ENCODE assay signal across 8 mouse cellular contexts in the genomic region with DNA sequence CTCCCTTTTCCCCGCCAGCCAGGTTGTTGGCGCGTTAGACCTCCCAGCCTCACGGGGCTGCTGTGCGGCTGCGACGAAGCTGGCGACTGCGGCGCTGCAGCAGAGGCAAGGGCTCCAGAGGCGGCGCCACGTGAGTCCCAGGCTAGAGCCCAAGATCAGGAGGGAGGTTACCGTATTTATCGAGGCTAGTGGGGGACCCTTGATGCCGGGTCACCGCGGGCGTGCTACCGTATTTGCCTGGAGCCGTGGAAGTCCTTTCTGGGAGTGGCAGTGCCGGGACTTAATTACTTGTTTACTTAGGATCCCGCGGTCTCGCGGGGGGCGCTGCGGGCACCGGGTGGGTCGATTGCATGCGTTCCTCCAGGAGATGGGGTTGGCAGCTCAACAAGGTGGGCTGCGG. TPM values are rescaled to one million over a fixed set of nuclear protein-coding genes. Genes with fewer than 3 reads are reported as not detected.
DNase-seq lines count a peak whose midpoint lies in the region; ATAC-seq and TF ChIP-seq lines count a peak whose summit lies in the region.

No protein-coding gene starts in this region.

- peak overlapping the region; percentile 40 for H3K4me3 ChIP-seq in forebrain, embryonic 11.5 days (ENCODE audit: low read depth, low read length)
- H3K4me3 ChIP-seq in heart, embryonic 15.5 days = peak overlapping the region; percentile 56
- H3K4me3 ChIP-seq in kidney, postnatal 0 days (replicated peaks; ENCODE audit: low read depth, low read length) = peak overlapping the region; percentile 43
- H3K4me3 ChIP-seq in liver, embryonic 11.5 days (ENCODE audit: low read depth, low read length) = peak overlapping the region; percentile 45
- peak overlapping the region; percentile 50 for H3K4me3 ChIP-seq in neural tube, embryonic 13.5 days

- 1% methylated on average over 32 of the region's 32 CpGs for WGBS in forebrain, embryonic 11.5 days
- WGBS in heart, embryonic 15.5 days = under 1% methylated on average over 32 of the region's 32 CpGs
- under 1% methylated on average over 32 of the region's 32 CpGs for WGBS in kidney, postnatal 0 days
- under 1% methylated on average over 32 of the region's 32 CpGs for WGBS in liver, embryonic 11.5 days
- under 1% methylated on average over 32 of the region's 32 CpGs for WGBS in neural tube, embryonic 13.5 days

- H3K9me3 ChIP-seq in forebrain, embryonic 11.5 days (ENCODE audit: control insufficient read depth, low read length) = no peaks in the 10 kb centered on the region
- no peaks in the 10 kb centered on the region for H3K9me3 ChIP-seq in heart, embryonic 15.5 days (replicated peaks)
- H3K9me3 ChIP-seq in kidney, postnatal 0 days (replicated peaks; ENCODE audit: low read length) = no peaks in the 10 kb centered on the region
- no peaks in the 10 kb centered on the region for H3K9me3 ChIP-seq in liver, embryonic 11.5 days (ENCODE audit: control insufficient read depth, low read length)
- H3K9me3 ChIP-seq in neural tube, embryonic 13.5 days = no peaks in the 10 kb centered on the region

- peak overlapping the region; percentile 70 for H3K4me2 ChIP-seq in forebrain, embryonic 11.5 days (ENCODE audit: low read depth, low read length, severe bottlenecking)
- peak overlapping the region; percentile 93 for H3K4me2 ChIP-seq in heart, embryonic 15.5 days
- peak overlapping the region; percentile 85 for H3K4me2 ChIP-seq in kidney, postnatal 0 days (ENCODE audit: low read length)
- peak overlapping the region; percentile 72 for H3K4me2 ChIP-seq in liver, embryonic 11.5 days
- H3K4me2 ChIP-seq in neural tube, embryonic 13.5 days = peak overlapping the region; percentile 83

- peaks cover 30% of the 10 kb centered on the region for H3K27me3 ChIP-seq in forebrain, embryonic 11.5 days (ENCODE audit: control insufficient read depth, insufficient read depth, low read length)
- peaks cover 23% of the 10 kb centered on the region for H3K27me3 ChIP-seq in heart, embryonic 15.5 days
- H3K27me3 ChIP-seq in kidney, postnatal 0 days (ENCODE audit: insufficient read depth, low read length) = no peaks in the 10 kb centered on the region
- H3K27me3 ChIP-seq in liver, embryonic 11.5 days (replicated peaks; ENCODE audit: control insufficient read depth, insufficient read depth, low read length) = peaks cover 28% of the 10 kb centered on the region
- H3K27me3 ChIP-seq in neural tube, embryonic 13.5 days = peaks cover 42% of the 10 kb centered on the region

- no peaks in the 10 kb centered on the region; the same call in 1 of the 2 replicates for H3K36me3 ChIP-seq in forebrain, embryonic 11.5 days (ENCODE audit: control insufficient read depth, insufficient read depth, low read length)
- H3K36me3 ChIP-seq in heart, embryonic 15.5 days = no peaks in the 10 kb centered on the region
- no peaks in the 10 kb centered on the region for H3K36me3 ChIP-seq in kidney, postnatal 0 days (ENCODE audit: insufficient read depth, low read length)
- H3K36me3 ChIP-seq in liver, embryonic 11.5 days (ENCODE audit: control insufficient read depth, insufficient read depth, low read length) = no peaks in the 10 kb centered on the region
- no peaks in the 10 kb centered on the region for H3K36me3 ChIP-seq in neural tube, embryonic 13.5 days

- 0 out of 2 replicates have a peak, but pooled peaks have one; percentile 44 for ATAC-seq in forebrain, embryonic 11.5 days (replicated peaks; ENCODE audit: low FRiP score)
- ATAC-seq in heart, embryonic 15.5 days (replicated peaks; ENCODE audit: insufficient number of reproducible peaks, insufficient read depth, low FRiP score, low read depth) = 0 out of 2 replicates have a peak, but pooled peaks have one; percentile 24
- 0 out of 2 replicates have a peak, but pooled peaks have one; percentile 27 for ATAC-seq in kidney, postnatal 0 days (replicated peaks; ENCODE audit: low FRiP score, low read depth)
- ATAC-seq in liver, embryonic 11.5 days (replicated peaks; ENCODE audit: low FRiP score) = no peak
- no peak for ATAC-seq in neural tube, embryonic 13.5 days (ENCODE audit: low read depth)

- no peak overlapping the region for H3K27ac ChIP-seq in forebrain, embryonic 11.5 days (ENCODE audit: low read depth, low read length)
- H3K27ac ChIP-seq in heart, embryonic 15.5 days = no peak overlapping the region
- H3K27ac ChIP-seq in kidney, postnatal 0 days = peak overlapping the region; percentile 85
- no peak overlapping the region for H3K27ac ChIP-seq in liver, embryonic 11.5 days (ENCODE audit: low read depth, low read length)
- H3K27ac ChIP-seq in neural tube, embryonic 13.5 days (replicated peaks) = no peak overlapping the region

- peak overlapping the region; percentile 49 for H3K9ac ChIP-seq in forebrain, embryonic 11.5 days (ENCODE audit: low read length)
- H3K9ac ChIP-seq in heart, embryonic 15.5 days = peak overlapping the region; percentile 54
- peak overlapping the region; percentile 47; the same call in 1 of the 2 replicates for H3K9ac ChIP-seq in kidney, postnatal 0 days (ENCODE audit: low read depth, low read length)
- H3K9ac ChIP-seq in liver, embryonic 11.5 days (ENCODE audit: low read depth, low read length) = 0 out of 2 replicates have a peak overlapping the region, but pooled peaks have one; percentile 27
- H3K9ac ChIP-seq in neural tube, embryonic 13.5 days = peak overlapping the region; percentile 72

- peak; percentile 32 to 35 for DNase-seq in CD8-positive naive resting alpha-beta T cell, adult 2 months (ENCODE audit: low read depth in 2 of 2, low spot score in 2 of 2)
- DNase-seq in brain, adult 2 months (ENCODE audit: low read depth, low spot score) = peak; percentile 89
- peak; percentile 74 for DNase-seq in forebrain, embryonic 11.5 days (ENCODE audit: low spot score)
- peak; percentile 73 for DNase-seq in kidney, postnatal 0 days (ENCODE audit: low spot score)
- DNase-seq in liver, embryonic 11.5 days (ENCODE audit: low spot score) = peak; percentile 53
- DNase-seq in urinary bladder, postnatal 25 days (ENCODE audit: low spot score) = peak; percentile 42

- H3K4me1 ChIP-seq in forebrain, embryonic 11.5 days (replicated peaks; ENCODE audit: control insufficient read depth, insufficient read depth, low read length) = peaks cover 2% of the 10 kb centered on the region; the same call in 1 of the 2 replicates
- peaks cover 24% of the 10 kb centered on the region for H3K4me1 ChIP-seq in heart, embryonic 15.5 days (replicated peaks)
- peaks cover 15% of the 10 kb centered on the region; the same call in 1 of the 2 replicates for H3K4me1 ChIP-seq in kidney, postnatal 0 days (replicated peaks; ENCODE audit: insufficient read depth, low read length)
- no peaks in the 10 kb centered on the region; the same call in 1 of the 2 replicates for H3K4me1 ChIP-seq in liver, embryonic 11.5 days (replicated peaks; ENCODE audit: control insufficient read depth, insufficient read depth, low read length)
- peaks cover 29% of the 10 kb centered on the region for H3K4me1 ChIP-seq in neural tube, embryonic 13.5 days (replicated peaks)

- peak; percentile 29; the same call in 1 of the 2 replicates for TF ChIP-seq CTCF in kidney, postnatal 0 days (IDR thresholded peaks at IDR 0.05; ENCODE audit: low read depth)

RNA-seq across cellular contexts. Expression of a gene that starts 0.4 kb away (rescaled TPM):
- 0.48 and 0.60 TPM in 2 replicates for polyA plus RNA-seq in forebrain, embryonic 11.5 days (2014; fragmentation: Nextera tagmentation; extraction: Ambion mirVana)
- 0.94 and 1.0 TPM in 2 replicates for polyA plus RNA-seq in heart, embryonic 15.5 days (2015; fragmentation: Nextera tagmentation; extraction: Ambion mirVana)
- 7.1 and 7.9 TPM in 2 replicates for polyA plus RNA-seq in kidney, postnatal 0 days (2015; fragmentation: Nextera tagmentation; extraction: Ambion mirVana)
- 0.40 and 0.45 TPM in 2 replicates for polyA plus RNA-seq in liver, embryonic 11.5 days (2014; fragmentation: Nextera tagmentation; extraction: Ambion mirVana)
- polyA plus RNA-seq in neural tube, embryonic 13.5 days (2015; fragmentation: Nextera tagmentation; extraction: Ambion mirVana) = 11.2 and 12.7 TPM in 2 replicates

RNA-seq across cellular contexts. Expression of a gene that starts 20.1 kb away (rescaled TPM):
- 0.16 and 0.31 TPM in 2 replicates for polyA plus RNA-seq in forebrain, embryonic 11.5 days (2014; fragmentation: Nextera tagmentation; extraction: Ambion mirVana)
- polyA plus RNA-seq in heart, embryonic 15.5 days (2015; fragmentation: Nextera tagmentation; extraction: Ambion mirVana) = 1.6 and 1.7 TPM in 2 replicates
- polyA plus RNA-seq in kidney, postnatal 0 days (2015; fragmentation: Nextera tagmentation; extraction: Ambion mirVana) = 4.2 and 4.5 TPM in 2 replicates
- polyA plus RNA-seq in liver, embryonic 11.5 days (2014; fragmentation: Nextera tagmentation; extraction: Ambion mirVana) = 0.32 and 1.1 TPM in 2 replicates
- polyA plus RNA-seq in neural tube, embryonic 13.5 days (2015; fragmentation: Nextera tagmentation; extraction: Ambion mirVana) = 0.74 TPM in 2 replicates

RNA-seq across cellular contexts. Expression of a gene that starts 25.1 kb away (rescaled TPM):
- polyA plus RNA-seq in forebrain, embryonic 11.5 days (2014; fragmentation: Nextera tagmentation; extraction: Ambion mirVana) = 12.7 and 14.2 TPM in 2 replicates
- 5.7 and 7.3 TPM in 2 replicates for polyA plus RNA-seq in heart, embryonic 15.5 days (2015; fragmentation: Nextera tagmentation; extraction: Ambion mirVana)
- 6.4 and 7.7 TPM in 2 replicates for polyA plus RNA-seq in kidney, postnatal 0 days (2015; fragmentation: Nextera tagmentation; extraction: Ambion mirVana)
- polyA plus RNA-seq in liver, embryonic 11.5 days (2014; fragmentation: Nextera tagmentation; extraction: Ambion mirVana) = 2.7 and 3.3 TPM in 2 replicates
- polyA plus RNA-seq in neural tube, embryonic 13.5 days (2015; fragmentation: Nextera tagmentation; extraction: Ambion mirVana) = 11.3 and 15.7 TPM in 2 replicates

RNA-seq across cellular contexts. Expression of a gene that starts 33.2 kb away (rescaled TPM):
- polyA plus RNA-seq in forebrain, embryonic 11.5 days (2014; fragmentation: Nextera tagmentation; extraction: Ambion mirVana) = 0.67 TPM in 1 of 2 replicates, not detected in the other
- polyA plus RNA-seq in heart, embryonic 15.5 days (2015; fragmentation: Nextera tagmentation; extraction: Ambion mirVana) = not detected in 2 replicates
- polyA plus RNA-seq in kidney, postnatal 0 days (2015; fragmentation: Nextera tagmentation; extraction: Ambion mirVana) = not detected in 2 replicates
- polyA plus RNA-seq in liver, embryonic 11.5 days (2014; fragmentation: Nextera tagmentation; extraction: Ambion mirVana) = not detected in 2 replicates
- polyA plus RNA-seq in neural tube, embryonic 13.5 days (2015; fragmentation: Nextera tagmentation; extraction: Ambion mirVana) = not detected in 2 replicates

RNA-seq across cellular contexts. Expression of a gene that starts 33.3 kb away (rescaled TPM):
- 50.2 and 50.6 TPM in 2 replicates for polyA plus RNA-seq in forebrain, embryonic 11.5 days (2014; fragmentation: Nextera tagmentation; extraction: Ambion mirVana)
- polyA plus RNA-seq in heart, embryonic 15.5 days (2015; fragmentation: Nextera tagmentation; extraction: Ambion mirVana) = 23.4 and 28.1 TPM in 2 replicates
- polyA plus RNA-seq in kidney, postnatal 0 days (2015; fragmentation: Nextera tagmentation; extraction: Ambion mirVana) = 37.4 and 43.5 TPM in 2 replicates
- polyA plus RNA-seq in liver, embryonic 11.5 days (2014; fragmentation: Nextera tagmentation; extraction: Ambion mirVana) = 20.0 and 20.1 TPM in 2 replicates
- 38.0 and 40.3 TPM in 2 replicates for polyA plus RNA-seq in neural tube, embryonic 13.5 days (2015; fragmentation: Nextera tagmentation; extraction: Ambion mirVana)

Comparison
In these comparisons a context has a peak if more than half of its experiments do, and no peak if none do; other contexts are left out.
1. DNase-seq: peak in every context shown above with its lines; median percentile 89 in brain, adult 2 months; 74 in forebrain, embryonic 11.5 days; 73 in kidney, postnatal 0 days; 53 in liver, embryonic 11.5 days; 42 in urinary bladder, postnatal 25 days; 34 in CD8-positive naive resting alpha-beta T cell, adult 2 months.
2. ATAC-seq: peak in forebrain, embryonic 11.5 days (single experiment), heart, embryonic 15.5 days (single experiment) and kidney, postnatal 0 days (single experiment); none in liver, embryonic 11.5 days (single experiment) and neural tube, embryonic 13.5 days (single experiment).
3. Peak in every context shown above with its lines, with median percentiles within 50 percentile points of each other: H3K4me2 ChIP-seq, H3K4me3 ChIP-seq and H3K9ac ChIP-seq.